In the genomic region with DNA sequence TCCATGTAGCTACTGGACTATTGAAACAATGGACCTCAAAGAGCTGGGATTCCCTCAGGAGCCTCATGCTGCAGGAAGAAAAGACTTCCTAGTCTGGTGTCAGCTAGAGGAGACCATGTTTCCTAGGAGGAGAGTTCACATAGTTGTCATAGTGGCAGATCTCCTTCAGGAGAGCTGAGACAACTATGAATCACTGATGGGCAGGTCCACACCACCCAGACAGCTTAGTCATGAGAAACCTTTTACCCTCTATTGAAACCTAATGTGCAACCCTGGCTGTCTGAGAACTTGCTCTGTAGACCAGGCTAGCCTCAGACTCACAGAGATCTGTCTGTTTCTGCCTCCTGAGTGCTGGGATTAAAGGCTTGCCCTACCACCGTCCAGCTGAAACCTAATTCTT, we compare ENCODE assay signal across 16 mouse cellular contexts.
"Had no signal": no experiment of that assay in that cellular context is flagged by ENCODE, and none has a peak within 500 bp of the region (broad histone marks: within the 10 kb centered on the region; RNA-seq: fewer than 3 reads in every experiment).

No protein-coding gene starts in this region.

- H3K27me3 ChIP-seq: neural tube, embryonic 12.5 days; neural tube, embryonic 13.5 days; neural tube, embryonic 15.5 days; stomach, embryonic 15.5 days had no signal

- H3K4me3 ChIP-seq: neural tube, embryonic 12.5 days; neural tube, embryonic 13.5 days; neural tube, embryonic 15.5 days; stomach, embryonic 15.5 days had no signal

- H3K27ac ChIP-seq: neural tube, embryonic 12.5 days; neural tube, embryonic 13.5 days; neural tube, embryonic 15.5 days; stomach, embryonic 15.5 days had no signal

- H3K4me2 ChIP-seq: neural tube, embryonic 12.5 days; neural tube, embryonic 13.5 days; neural tube, embryonic 15.5 days; stomach, embryonic 15.5 days had no signal

- H3K9me3 ChIP-seq: neural tube, embryonic 12.5 days; neural tube, embryonic 13.5 days; neural tube, embryonic 15.5 days; stomach, embryonic 15.5 days had no signal

- DNase-seq: retina, postnatal 1 day; right cerebral cortex, adult 18-20 months; right cerebral cortex, postnatal 14 days; right cerebral cortex, postnatal 25 days; right cerebral cortex, postnatal 4 days; spleen, adult 18-20 months; thymus, adult 18-20 months; thymus, adult 2 months; thymus, postnatal 14 days; thymus, postnatal 25 days; thymus, postnatal 36 days; thymus, postnatal 4 days had no signal

- H3K36me3 ChIP-seq: neural tube, embryonic 12.5 days; neural tube, embryonic 13.5 days; neural tube, embryonic 15.5 days; stomach, embryonic 15.5 days had no signal

- H3K4me1 ChIP-seq: neural tube, embryonic 12.5 days; neural tube, embryonic 13.5 days; neural tube, embryonic 15.5 days; stomach, embryonic 15.5 days had no signal

- H3K9ac ChIP-seq: neural tube, embryonic 12.5 days; neural tube, embryonic 13.5 days; neural tube, embryonic 15.5 days; stomach, embryonic 15.5 days had no signal
